Mouse (Mus musculus) inflammation-experienced regulatory T-cells, adult 6 months (primary cell): ENCODE measurements around the gene Capn2. TPM values are rescaled to one million over a fixed set of nuclear protein-coding genes. Genes with fewer than 3 reads are reported as not detected.

ENCODE experiments used
- polyA plus RNA-seq, 3 experiments: library from polyadenylated mRNA; unstranded; fragments of 100-300 nt; shearing (Covaris generic); gene quantifications; one replicate each; pipeline ENCODE4 v1.2.1; 2017

Capn2 gene
- polyA plus RNA-seq, 3 experiments from 2014 or later, result 24.1 to 68.6 (median 38.1) TPM

Other genes starting within 250 kb of the Capn2 start
- gene Degs1, start 234.8 kb downstream of the Capn2 start, polyA plus RNA-seq, result 100 to 1,000 TPM in 1 of 3 experiments, 10 to 100 TPM in 2; 80.0 to 164 (median 87.5) TPM
- gene Fbxo28, start 176.0 kb downstream of the Capn2 start, polyA plus RNA-seq, result 1 to 10 TPM; 6.0 to 8.2 (median 6.7) TPM
- gene Trp53bp2, start 108.4 kb downstream of the Capn2 start, polyA plus RNA-seq, result 1 to 10 TPM; 6.5 to 7.5 (median 6.6) TPM
- not detected for gene Capn8, start 47.4 kb upstream of the Capn2 start, polyA plus RNA-seq
- gene Ccdc185, start 231.6 kb upstream of the Capn2 start, polyA plus RNA-seq, result not detected
- gene Susd4, start 246.3 kb upstream of the Capn2 start, polyA plus RNA-seq, result 1 to 10 TPM in 2 of 3 experiments, not detected in 1; 3.9 to 5.5 TPM